Mouse (Mus musculus) embryonic facial prominence, embryonic 10.5 days (tissue): ENCODE data around the gene Efna1. TPM values are rescaled to one million over a fixed set of nuclear protein-coding genes. Genes with fewer than 3 reads are reported as not detected.

ENCODE experiments used
- DNase-seq: peaks from one replicate; pipeline ENCODE4 v3.0.0-alpha.2; 2017; ENCODE audit warnings: low spot score
- H3K27ac ChIP-seq: fragments of 300-500 bp; sonication (generic); replicated peaks from 2 replicates; pipeline ENCODE4 v1.5.1; 2016; ENCODE audit warnings: mild to moderate bottlenecking
- H3K27me3 ChIP-seq: fragments of 300-500 bp; sonication (generic); replicated peaks from 2 replicates; pipeline ENCODE4 v1.6.1; 2016; ENCODE audit warnings: low read depth, mild to moderate bottlenecking; ENCODE audit not compliant: poor library complexity, severe bottlenecking
- H3K36me3 ChIP-seq: fragments of 300-500 bp; sonication (generic); replicated peaks from 2 replicates; pipeline ENCODE4 v1.6.1; 2016; ENCODE audit warnings: mild to moderate bottlenecking, moderate library complexity
- H3K4me1 ChIP-seq: fragments of 300-500 bp; sonication (generic); 2 replicates; pipeline ENCODE4 v1.6.1; 2016
- H3K4me3 ChIP-seq: fragments of 300-500 bp; sonication (generic); 2 replicates; pipeline ENCODE4 v1.5.1; 2016; ENCODE audit warnings: mild to moderate bottlenecking, moderate library complexity
- H3K9me3 ChIP-seq: fragments of 300-500 bp; sonication (generic); 2 replicates; pipeline ENCODE4 v1.6.1; 2016; ENCODE audit warnings: mild to moderate bottlenecking
- WGBS: fragments of 180-500 bp; shearing (Covaris S2); methylation state at CpG from one replicate; pipeline ENCODE4 v1.1.7; 2016; 5-methylcytosine and 5-hydroxymethylcytosine counted together
- polyA plus RNA-seq: library from polyadenylated mRNA; unstranded; fragments of >200 nt; fragmentation: Nextera tagmentation; extraction: Ambion mirVana; gene quantifications from 2 replicates; pipeline ENCODE4 v1.2.1, GENCODE M21; 2016

Gene Efna1
- polyA plus RNA-seq, 1 experiment from 2014 or later = 27.2 TPM

DNA sequence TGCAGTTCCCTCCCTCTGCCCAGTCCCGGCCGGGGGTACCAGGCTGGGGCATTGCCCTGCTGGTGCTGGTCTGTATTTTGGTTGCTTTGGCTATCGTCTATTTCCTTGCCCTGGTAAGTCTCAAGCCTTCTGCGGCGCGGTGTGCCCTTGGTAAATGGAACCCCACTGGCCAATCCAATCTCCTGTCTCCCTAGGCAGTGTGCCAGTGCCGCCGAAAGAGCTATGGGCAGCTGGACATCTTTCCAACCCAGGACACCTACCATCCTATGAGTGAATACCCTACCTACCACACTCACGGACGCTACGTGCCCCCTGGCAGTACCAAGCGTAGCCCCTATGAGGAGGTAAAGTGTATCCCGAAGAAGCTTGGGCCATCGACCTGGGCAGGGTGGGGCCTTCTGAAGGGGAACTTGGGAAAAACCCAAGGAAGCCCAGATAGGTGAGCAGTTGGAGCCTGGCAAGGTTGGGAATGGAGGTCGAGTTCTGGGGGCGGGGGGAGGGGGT is 49.1 kb downstream of the Efna1 start:
- no peak for DNase-seq
- H3K4me1 ChIP-seq = peaks cover 42% of the 10 kb centered on the region
- peaks cover 16% of the 10 kb centered on the region; the same call in 1 of the 2 replicates for H3K36me3 ChIP-seq
- 70% methylated on average over 16 of the region's 16 CpGs for WGBS
- H3K4me3 ChIP-seq = no peak overlapping the region
- no peaks in the 10 kb centered on the region for H3K9me3 ChIP-seq
- H3K27me3 ChIP-seq = peaks cover 58% of the 10 kb centered on the region
- H3K27ac ChIP-seq = no peak overlapping the region

DNA sequence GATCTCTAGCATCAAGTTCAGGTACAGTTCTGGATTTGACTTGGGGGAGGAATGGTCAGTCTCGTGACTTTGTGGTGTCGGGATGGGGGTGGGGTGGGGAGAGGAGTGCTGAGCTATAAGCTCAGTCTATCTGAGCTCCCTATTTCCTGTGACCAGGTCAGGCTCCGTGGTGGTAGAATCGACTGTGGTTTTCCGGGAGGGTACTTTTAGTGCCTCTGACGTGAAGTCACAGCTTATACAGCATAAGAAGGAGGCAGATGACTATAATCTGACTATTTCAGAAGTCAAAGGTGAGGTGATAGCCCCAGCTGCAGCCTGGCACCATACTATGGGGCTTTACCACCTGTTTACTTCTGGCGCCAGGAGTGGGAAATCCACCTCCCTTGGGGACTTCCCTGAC is 49.6 kb downstream of the Efna1 start:
- peaks cover 16% of the 10 kb centered on the region; the same call in 1 of the 2 replicates for H3K36me3 ChIP-seq
- peaks cover 47% of the 10 kb centered on the region for H3K4me1 ChIP-seq
- H3K27ac ChIP-seq = no peak overlapping the region
- DNase-seq = no peak
- H3K27me3 ChIP-seq = peaks cover 58% of the 10 kb centered on the region
- WGBS = 75% methylated on average over 7 of the region's 7 CpGs
- no peak overlapping the region for H3K4me3 ChIP-seq
- H3K9me3 ChIP-seq = no peaks in the 10 kb centered on the region

DNA sequence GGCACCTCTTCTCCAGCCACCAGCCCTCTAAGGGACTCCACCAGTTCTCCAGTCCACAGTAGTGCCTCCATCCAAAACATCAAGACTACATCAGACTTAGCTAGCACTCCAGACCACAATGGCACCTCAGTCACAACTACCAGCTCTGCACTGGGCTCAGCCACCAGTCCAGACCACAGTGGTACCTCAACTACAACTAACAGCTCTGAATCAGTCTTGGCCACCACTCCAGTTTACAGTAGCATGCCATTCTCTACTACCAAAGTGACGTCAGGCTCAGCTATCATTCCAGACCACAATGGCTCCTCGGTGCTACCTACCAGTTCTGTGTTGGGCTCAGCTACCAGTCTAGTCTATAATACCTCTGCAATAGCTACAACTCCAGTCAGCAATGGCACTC is 50.4 kb downstream of the Efna1 start:
- H3K36me3 ChIP-seq = peaks cover 12% of the 10 kb centered on the region
- no peak overlapping the region for H3K27ac ChIP-seq
- peaks cover 63% of the 10 kb centered on the region for H3K27me3 ChIP-seq
- no peaks in the 10 kb centered on the region for H3K9me3 ChIP-seq
- DNase-seq = no peak
- no peak overlapping the region for H3K4me3 ChIP-seq
- 86% methylated on average over 2 of the region's 2 CpGs for WGBS
- peaks cover 54% of the 10 kb centered on the region for H3K4me1 ChIP-seq

DNA sequence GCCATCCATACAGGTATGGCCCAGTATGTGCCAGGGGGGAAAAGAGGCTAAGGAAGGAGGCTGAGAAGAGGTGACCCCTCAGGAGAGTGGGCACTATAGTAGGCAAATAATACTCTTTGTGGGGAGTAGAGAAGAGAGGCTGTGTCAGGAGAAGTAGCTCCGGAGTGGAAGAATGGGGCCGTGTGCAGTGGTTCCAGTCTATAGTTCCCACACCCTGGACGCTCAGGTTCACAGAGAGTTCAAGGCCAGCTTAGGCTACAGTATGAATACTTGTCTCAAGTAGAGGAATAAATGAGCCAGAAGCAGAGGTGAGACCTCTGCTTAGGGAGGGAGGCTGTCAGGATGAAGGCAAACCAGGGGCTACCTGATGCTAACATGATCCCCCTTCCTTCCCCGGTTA is 51.7 kb downstream of the Efna1 start:
- Histone ChIP-seq H3K4me1 (peaks cover 67% of the 10 kb centered on the region), H3K27me3 (peaks cover 59% of the 10 kb centered on the region), H3K4me3 (0 out of 2 replicates have a peak overlapping the region, but pooled peaks have one; percentile 78), H3K36me3 (peaks cover 16% of the 10 kb centered on the region), H3K27ac (no peak overlapping the region), H3K9me3 (no peaks in the 10 kb centered on the region)
- WGBS = 61% methylated on average over 4 of the region's 4 CpGs
- DNase-seq = no peak

- H3K9me3 ChIP-seq = no peaks in the 10 kb centered on the region
Observed at GRCm38 (mm10) chr3:89228836-89229235, 52.1 kb downstream of the Efna1 start, which contains the start of gene Muc1. TSS of gene Muc1 (plus strand) at chr3:89229057.

DNA sequence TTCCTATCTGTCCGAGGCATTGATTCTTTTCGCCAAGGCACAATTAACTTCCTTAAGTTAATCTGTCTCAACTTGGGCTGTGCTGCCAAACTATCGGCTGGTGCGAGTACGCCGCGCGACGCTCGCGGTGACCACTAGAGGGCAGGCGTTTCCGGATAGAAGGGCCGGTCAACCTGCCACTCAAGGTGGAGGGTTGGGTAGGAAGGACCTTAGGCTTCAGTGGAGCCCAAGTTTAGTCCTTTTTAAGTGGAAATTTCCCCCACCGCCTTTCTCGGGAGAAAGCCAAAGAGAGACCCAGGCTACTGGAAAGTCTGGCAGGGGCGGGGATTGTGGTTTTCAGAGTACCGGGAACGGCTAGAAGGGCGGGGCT is 52.8 kb downstream of the Efna1 start:
- Histone ChIP-seq H3K4me1 (peaks cover 76% of the 10 kb centered on the region), H3K27me3 (peaks cover 58% of the 10 kb centered on the region), H3K27ac (peak overlapping the region; percentile 93), H3K36me3 (peaks cover 25% of the 10 kb centered on the region), H3K9me3 (no peaks in the 10 kb centered on the region), H3K4me3 (peak overlapping the region; percentile 78)
- DNase-seq = peak; percentile 92
- under 1% methylated on average over 20 of the region's 20 CpGs for WGBS

More at GRCm38 (mm10) chr3:89228836-89229235, 52.1 kb downstream of the Efna1 start, which contains the start of gene Muc1:
- H3K27ac ChIP-seq = peak within 1 kb of the TSS; percentile 93
- peaks cover 72% of the 10 kb centered on the region for H3K4me1 ChIP-seq
- WGBS = 20% methylated on average over 10 of the region's 10 CpGs
- H3K4me3 ChIP-seq = peak within 1 kb of the TSS; percentile 78
- DNase-seq = no peak
- peaks cover 18% of the 10 kb centered on the region for H3K36me3 ChIP-seq
- H3K27me3 ChIP-seq = peaks cover 59% of the 10 kb centered on the region

- no peaks in the 10 kb centered on the region for H3K9me3 ChIP-seq
- 3% methylated on average over 41 of the region's 41 CpGs for WGBS
- H3K36me3 ChIP-seq = peaks cover 31% of the 10 kb centered on the region
- H3K27ac ChIP-seq = peak overlapping the region; percentile 93
- peaks cover 76% of the 10 kb centered on the region for H3K4me1 ChIP-seq
- H3K27me3 ChIP-seq = peaks cover 52% of the 10 kb centered on the region
- H3K4me3 ChIP-seq = peak overlapping the region; percentile 78
- peak; percentile 95 for DNase-seq
Observed at GRCm38 (mm10) chr3:89227307-89228179, 53.4 kb downstream of the Efna1 start.

DNA sequence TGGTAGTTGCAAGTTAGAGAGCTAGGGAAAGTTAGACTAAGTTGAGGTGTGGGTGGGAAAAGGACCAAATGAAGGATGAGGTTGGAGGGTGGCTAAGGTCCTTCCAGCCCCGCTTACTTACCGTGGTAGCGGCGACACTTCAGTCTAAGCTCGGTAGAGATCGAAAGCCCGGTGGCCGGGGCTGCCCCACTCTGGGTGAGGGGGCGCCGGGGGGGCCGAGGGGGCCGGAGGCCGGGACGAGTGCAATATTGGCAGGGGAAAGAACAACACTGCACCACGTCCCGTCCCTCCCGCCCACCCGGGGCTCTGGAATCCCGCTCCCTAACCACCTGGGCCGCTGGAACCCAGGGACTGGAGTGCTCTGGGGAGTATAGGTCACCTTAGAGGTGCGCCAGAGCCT is 54.0 kb downstream of the Efna1 start, which contains the start of gene Mtx1:
Gene Mtx1, minus strand, starts transcription at position 189 of the 400 bp plus-strand sequence.
- H3K27ac ChIP-seq = peak within 1 kb of the TSS; percentile 93
- peak within 1 kb of the TSS; percentile 78 for H3K4me3 ChIP-seq
- DNase-seq = no peak
- H3K9me3 ChIP-seq = no peaks in the 10 kb centered on the region
- peaks cover 37% of the 10 kb centered on the region for H3K36me3 ChIP-seq
- WGBS = 2% methylated on average over 21 of the region's 21 CpGs
- peaks cover 48% of the 10 kb centered on the region for H3K27me3 ChIP-seq
- peaks cover 70% of the 10 kb centered on the region for H3K4me1 ChIP-seq

GRCm38 (mm10) chr3:89226361-89226760 is 54.6 kb downstream of the Efna1 start:
- Histone ChIP-seq H3K9me3 (no peaks in the 10 kb centered on the region), H3K27me3 (peaks cover 43% of the 10 kb centered on the region), H3K4me1 (peaks cover 67% of the 10 kb centered on the region), H3K4me3 (peak overlapping the region; percentile 78), H3K27ac (peak overlapping the region; percentile 93), H3K36me3 (peaks cover 43% of the 10 kb centered on the region)
- 11% methylated on average over 11 of the region's 11 CpGs for WGBS
- peak; percentile 34 for DNase-seq

DNA sequence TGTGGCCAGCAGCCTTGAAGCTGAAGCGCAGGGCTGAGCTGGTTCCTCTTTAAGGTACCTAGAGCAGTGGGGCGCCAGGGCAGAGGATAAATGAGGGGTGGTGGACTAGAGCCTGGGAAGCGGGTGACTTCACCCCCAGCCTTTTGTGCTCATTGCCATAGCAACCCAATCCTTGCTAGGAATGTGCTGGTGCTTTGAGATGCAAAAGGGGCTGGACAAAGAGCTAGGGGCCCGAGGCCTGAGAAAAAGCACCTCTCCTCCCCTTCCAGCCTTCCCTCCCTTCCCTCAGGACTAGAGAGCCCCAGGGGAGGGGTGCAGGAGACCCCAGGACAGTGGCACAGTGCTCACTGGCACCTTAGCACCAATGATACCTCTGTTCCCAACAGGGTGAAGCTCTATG is 55.0 kb downstream of the Efna1 start:
- DNase-seq = peak; percentile 65
- 16% methylated on average over 4 of the region's 4 CpGs for WGBS
- peak overlapping the region; percentile 78 for H3K4me3 ChIP-seq
- peak overlapping the region; percentile 93 for H3K27ac ChIP-seq
- peaks cover 38% of the 10 kb centered on the region for H3K27me3 ChIP-seq
- peaks cover 72% of the 10 kb centered on the region for H3K4me1 ChIP-seq
- H3K9me3 ChIP-seq = no peaks in the 10 kb centered on the region
- peaks cover 47% of the 10 kb centered on the region for H3K36me3 ChIP-seq

GRCm38 (mm10) chr3:89225321-89225815 is 55.6 kb downstream of the Efna1 start:
- Histone ChIP-seq H3K27ac (peak overlapping the region; percentile 93), H3K9me3 (no peaks in the 10 kb centered on the region), H3K36me3 (peaks cover 49% of the 10 kb centered on the region), H3K4me1 (peaks cover 73% of the 10 kb centered on the region), H3K27me3 (peaks cover 33% of the 10 kb centered on the region), H3K4me3 (peak overlapping the region; percentile 78)
- no peak for DNase-seq
- 42% methylated on average over 12 of the region's 12 CpGs for WGBS

- H3K4me1 ChIP-seq = peaks cover 76% of the 10 kb centered on the region
Observed at GRCm38 (mm10) chr3:89224796-89225195, 56.1 kb downstream of the Efna1 start.

More at GRCm38 (mm10) chr3:89224796-89225195, 56.1 kb downstream of the Efna1 start:
- Histone ChIP-seq H3K9me3 (no peaks in the 10 kb centered on the region), H3K4me3 (peak overlapping the region; percentile 78), H3K27me3 (peaks cover 27% of the 10 kb centered on the region), H3K36me3 (peaks cover 53% of the 10 kb centered on the region), H3K27ac (peak overlapping the region; percentile 93)
- 69% methylated on average over 11 of the region's 11 CpGs for WGBS
- no peak for DNase-seq
